Mouse (Mus musculus) heart, embryonic 11.5 days (tissue): ENCODE results near the gene Prkcg. TPM values are rescaled to one million over a fixed set of nuclear protein-coding genes. Genes with fewer than 3 reads are reported as not detected.
A peak's percentile ranks its signal among the peaks of the same experiment; 100 is the strongest.

Experiments
- ATAC-seq: fragments of 200-750 bp; cut with Nextera tagmentation; replicated peaks from 2 replicates; pipeline ENCODE4 v1.8.0; 2017; ENCODE audit warnings: moderate library complexity; ENCODE audit not compliant: insufficient number of reproducible peaks, low FRiP score, low TSS enrichment
- H3K27ac ChIP-seq: fragments of 300-500 bp; sonication (generic); 2 replicates; pipeline ENCODE4 v1.5.1; 2014; ENCODE audit warnings: mild to moderate bottlenecking, low read depth, low read length
- H3K27me3 ChIP-seq: fragments of 300-500 bp; sonication (generic); 2 replicates; pipeline ENCODE4 v1.6.1; 2014; ENCODE audit warnings: mild to moderate bottlenecking, low read length, mixed read lengths; ENCODE audit not compliant: control insufficient read depth, insufficient read depth
- H3K36me3 ChIP-seq: fragments of 300-500 bp; sonication (generic); 2 replicates; pipeline ENCODE4 v1.6.1; 2014; ENCODE audit warnings: mild to moderate bottlenecking, low read length, moderate library complexity, mixed read lengths; ENCODE audit not compliant: control insufficient read depth, insufficient read depth
- H3K4me1 ChIP-seq: fragments of 300-500 bp; sonication (generic); 2 replicates; pipeline ENCODE4 v1.6.1; 2014; ENCODE audit warnings: low read length; ENCODE audit not compliant: control insufficient read depth, insufficient read depth
- H3K4me2 ChIP-seq: fragments of 300-500 bp; sonication (generic); 2 replicates; pipeline ENCODE4 v1.6.1; 2014; ENCODE audit warnings: mild to moderate bottlenecking, moderate library complexity
- H3K4me3 ChIP-seq: fragments of 300-500 bp; sonication (generic); 2 replicates; pipeline ENCODE4 v1.5.1; 2014; ENCODE audit warnings: low read depth, low read length
- H3K9ac ChIP-seq: fragments of 300-500 bp; sonication (generic); 2 replicates; pipeline ENCODE4 v1.6.1; 2014; ENCODE audit warnings: mild to moderate bottlenecking, low read depth, low read length, moderate library complexity
- H3K9me3 ChIP-seq: fragments of 300-500 bp; sonication (generic); replicated peaks from 2 replicates; pipeline ENCODE4 v1.6.1; 2016; ENCODE audit warnings: low read length; ENCODE audit not compliant: control insufficient read depth
- WGBS: fragments of 180-500 bp; shearing (Covaris S2); extraction: QIAGEN DNeasy Blood & Tissue Kit; methylation state at CpG from one replicate; pipeline ENCODE4 v1.1.7; 2014; ENCODE audit not compliant: insufficient replicate concordance; 5-methylcytosine and 5-hydroxymethylcytosine counted together
- polyA plus RNA-seq: library from polyadenylated mRNA; unstranded; fragments of >200 nt; fragmentation: Nextera tagmentation; extraction: Ambion mirVana; gene quantifications from 2 replicates; pipeline ENCODE4 v1.2.1, GENCODE M21; 2014

Gene Prkcg
- polyA plus RNA-seq, 1 experiment from 2014 or later = 0.14 TPM

DNA sequence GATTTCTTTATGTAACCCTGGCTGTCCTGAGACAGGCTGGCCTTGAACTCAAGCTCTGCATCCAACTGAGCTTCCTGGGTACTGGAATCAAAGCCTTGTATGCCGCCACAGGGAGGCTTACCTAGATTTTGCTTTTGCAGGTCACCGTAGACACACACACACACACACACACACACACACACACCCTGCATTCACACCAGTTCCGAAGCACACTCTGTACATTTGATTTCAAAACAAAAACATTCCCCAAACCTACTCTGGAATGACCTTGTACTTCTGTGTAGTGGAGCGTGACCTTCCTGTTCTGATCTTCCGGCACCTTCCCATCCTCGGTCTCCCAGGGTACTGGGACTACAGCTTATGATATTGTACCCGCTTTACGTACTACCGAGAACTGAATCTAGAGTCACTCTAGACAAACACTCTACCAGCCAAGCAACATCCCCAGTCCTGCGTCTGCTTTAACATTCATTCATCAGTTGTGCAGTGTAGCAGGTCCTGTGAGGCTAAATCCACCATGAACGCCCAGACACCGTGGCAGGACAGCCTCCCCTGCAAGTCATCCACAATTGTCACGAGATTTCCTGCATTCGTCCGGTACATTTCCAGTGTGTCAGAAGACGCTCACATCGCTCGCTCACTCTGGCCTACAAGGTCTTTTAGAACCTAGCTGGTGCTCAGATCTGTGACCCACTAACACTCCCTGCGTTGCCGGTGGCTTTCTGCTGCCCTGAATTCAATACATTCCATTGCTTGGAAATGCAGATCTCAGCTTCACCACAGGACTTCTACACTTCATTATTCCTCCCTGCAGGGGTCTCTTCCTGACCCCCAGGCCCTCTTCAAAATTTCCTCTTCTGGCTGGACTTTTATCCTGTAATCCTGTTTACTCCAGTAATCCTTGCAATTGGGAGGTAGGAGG is 58.6 kb downstream of the Prkcg start:
- WGBS = 47% methylated on average over 20 of the region's 20 CpGs
- no peaks in the 10 kb centered on the region for H3K36me3 ChIP-seq
- ATAC-seq = no peak

DNA sequence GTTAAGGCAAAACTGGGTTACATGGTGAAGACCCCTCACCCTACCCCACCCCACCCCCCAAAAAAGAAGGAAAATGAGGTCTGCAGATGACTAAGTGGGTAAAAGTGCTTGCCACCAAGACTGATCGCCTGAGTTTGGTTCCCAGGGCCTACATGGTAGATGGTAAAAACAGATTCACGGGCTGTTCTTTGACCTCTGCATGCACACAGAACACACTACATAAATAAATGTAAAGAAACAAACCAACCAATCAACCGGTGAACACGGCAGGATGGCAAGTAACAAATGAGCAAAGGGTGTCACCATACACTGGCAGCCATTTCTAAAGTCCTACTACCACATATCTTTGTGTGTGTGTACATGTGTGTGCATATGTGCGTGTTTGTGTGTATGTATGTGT is 59.3 kb downstream of the Prkcg start:
- no peaks in the 10 kb centered on the region for H3K9me3 ChIP-seq
- no peaks in the 10 kb centered on the region for H3K27me3 ChIP-seq
- no peak overlapping the region for H3K4me3 ChIP-seq
- H3K36me3 ChIP-seq = no peaks in the 10 kb centered on the region
- no peak overlapping the region for H3K27ac ChIP-seq
- H3K9ac ChIP-seq = no peak overlapping the region
- no peak overlapping the region for H3K4me2 ChIP-seq
- no peak for ATAC-seq
- WGBS = 56% methylated on average over 5 of the region's 5 CpGs
- no peaks in the 10 kb centered on the region for H3K4me1 ChIP-seq

More for the DNA sequence above, 58.6 kb downstream of the Prkcg start:
- no peak overlapping the region for H3K9ac ChIP-seq
- no peak overlapping the region for H3K4me3 ChIP-seq
- H3K9me3 ChIP-seq = no peaks in the 10 kb centered on the region
- no peak overlapping the region for H3K4me2 ChIP-seq
- H3K4me1 ChIP-seq = no peaks in the 10 kb centered on the region
- H3K27ac ChIP-seq = no peak overlapping the region
- no peaks in the 10 kb centered on the region for H3K27me3 ChIP-seq

DNA sequence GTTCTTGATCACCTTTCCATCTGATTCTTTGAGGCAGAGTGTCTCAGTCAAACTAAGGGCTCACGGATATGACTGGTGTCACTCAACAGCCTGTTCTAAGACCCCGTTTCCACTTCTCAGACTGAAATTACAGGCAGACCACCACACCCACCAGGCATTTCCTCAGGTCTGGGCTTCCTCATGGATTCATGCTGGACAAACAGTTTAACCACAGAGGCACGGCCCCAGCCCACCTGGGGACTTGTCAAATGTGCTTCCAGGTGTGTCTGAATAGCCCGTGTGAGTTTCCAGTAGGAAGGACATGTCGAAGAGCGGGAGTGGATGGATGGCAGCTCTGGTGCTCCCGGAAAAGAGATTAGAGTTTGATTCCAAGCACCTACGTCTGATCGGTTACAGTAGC is 60.8 kb downstream of the Prkcg start:
- Histone ChIP-seq H3K4me1 (no peaks in the 10 kb centered on the region), H3K27me3 (no peaks in the 10 kb centered on the region), H3K27ac (no peak overlapping the region), H3K36me3 (no peaks in the 10 kb centered on the region), H3K4me2 (no peak overlapping the region), H3K9me3 (no peaks in the 10 kb centered on the region), H3K4me3 (no peak overlapping the region), H3K9ac (no peak overlapping the region)
- WGBS = 88% methylated on average over 9 of the region's 9 CpGs
- ATAC-seq = no peak

DNA sequence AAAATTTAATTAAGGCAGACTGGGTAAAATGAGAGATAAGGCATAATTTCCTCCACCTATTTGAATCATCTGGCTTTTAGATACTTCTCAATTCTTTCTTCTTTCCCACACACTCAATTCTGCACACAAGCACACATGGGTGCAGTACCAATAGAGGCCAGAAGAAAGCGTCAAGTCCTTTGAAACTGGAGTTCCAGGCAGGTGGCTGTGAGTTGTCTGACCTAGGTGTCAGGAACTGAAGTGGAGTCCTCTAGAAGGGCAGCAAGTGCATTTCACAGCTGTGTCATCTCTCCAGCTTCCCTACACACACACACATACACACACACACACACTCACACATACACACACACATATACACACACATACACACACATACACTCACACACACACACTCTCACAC is 62.6 kb downstream of the Prkcg start:
- no peak for ATAC-seq
- WGBS = 69% methylated on average over 1 of the region's 1 CpGs
- Histone ChIP-seq H3K27ac (no peak overlapping the region), H3K36me3 (no peaks in the 10 kb centered on the region), H3K4me3 (no peak overlapping the region), H3K9me3 (no peaks in the 10 kb centered on the region), H3K4me1 (no peaks in the 10 kb centered on the region), H3K9ac (no peak overlapping the region), H3K27me3 (no peaks in the 10 kb centered on the region), H3K4me2 (no peak overlapping the region)

DNA sequence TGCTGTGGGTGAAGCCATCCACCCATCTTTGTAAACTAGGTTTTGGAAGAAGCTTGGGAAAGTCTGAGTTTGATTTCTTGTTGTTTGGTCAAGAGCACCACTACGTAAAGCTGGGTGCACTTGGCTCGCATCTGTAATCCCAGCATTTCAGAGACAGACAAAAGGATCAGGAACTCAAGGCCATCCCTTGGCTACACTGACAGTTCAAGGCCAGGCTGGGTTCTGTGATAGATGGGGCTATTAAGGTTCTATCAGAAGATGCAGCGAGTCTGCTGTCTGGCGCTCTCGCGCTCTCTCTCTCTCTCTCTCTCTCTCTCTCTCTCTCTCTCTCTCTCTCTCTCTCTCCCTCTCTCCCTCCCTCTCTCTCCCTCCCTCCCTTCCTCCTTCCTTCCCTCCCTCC is 65.9 kb downstream of the Prkcg start:
- no peak overlapping the region for H3K9ac ChIP-seq
- no peak overlapping the region for H3K4me2 ChIP-seq
- no peaks in the 10 kb centered on the region for H3K36me3 ChIP-seq
- H3K9me3 ChIP-seq = no peaks in the 10 kb centered on the region
- no peaks in the 10 kb centered on the region for H3K4me1 ChIP-seq
- H3K27ac ChIP-seq = no peak overlapping the region
- H3K4me3 ChIP-seq = no peak overlapping the region
- WGBS = 75% methylated on average over 6 of the region's 6 CpGs
- no peak for ATAC-seq
- no peaks in the 10 kb centered on the region for H3K27me3 ChIP-seq

DNA sequence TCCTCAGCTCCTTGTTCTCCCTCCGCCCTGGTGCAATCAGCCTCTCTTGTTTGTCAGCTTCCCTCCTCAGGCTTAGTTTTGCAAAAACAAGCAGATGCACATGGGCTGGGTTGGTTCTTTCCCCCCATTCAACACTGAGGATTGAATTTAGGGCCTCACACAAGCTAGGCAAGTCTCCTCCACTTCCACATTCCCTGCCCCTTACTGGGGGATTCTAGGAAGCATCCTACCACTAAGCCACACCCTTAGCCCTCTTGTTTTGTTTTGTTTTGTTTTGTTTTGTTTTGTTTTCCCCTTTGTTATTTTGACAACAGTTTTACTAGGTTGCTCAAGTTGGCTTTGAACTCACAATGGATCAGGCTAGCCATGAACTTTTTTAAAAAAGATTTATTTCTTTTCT is 71.7 kb downstream of the Prkcg start:
- no peaks in the 10 kb centered on the region for H3K9me3 ChIP-seq
- no peak overlapping the region for H3K4me3 ChIP-seq
- H3K36me3 ChIP-seq = no peaks in the 10 kb centered on the region
- no peak overlapping the region for H3K4me2 ChIP-seq
- WGBS = 80% methylated on average over 1 of the region's 1 CpGs
- H3K9ac ChIP-seq = no peak overlapping the region
- no peaks in the 10 kb centered on the region for H3K4me1 ChIP-seq
- H3K27me3 ChIP-seq = peaks cover 6% of the 10 kb centered on the region
- no peak overlapping the region for H3K27ac ChIP-seq
- ATAC-seq = no peak

DNA sequence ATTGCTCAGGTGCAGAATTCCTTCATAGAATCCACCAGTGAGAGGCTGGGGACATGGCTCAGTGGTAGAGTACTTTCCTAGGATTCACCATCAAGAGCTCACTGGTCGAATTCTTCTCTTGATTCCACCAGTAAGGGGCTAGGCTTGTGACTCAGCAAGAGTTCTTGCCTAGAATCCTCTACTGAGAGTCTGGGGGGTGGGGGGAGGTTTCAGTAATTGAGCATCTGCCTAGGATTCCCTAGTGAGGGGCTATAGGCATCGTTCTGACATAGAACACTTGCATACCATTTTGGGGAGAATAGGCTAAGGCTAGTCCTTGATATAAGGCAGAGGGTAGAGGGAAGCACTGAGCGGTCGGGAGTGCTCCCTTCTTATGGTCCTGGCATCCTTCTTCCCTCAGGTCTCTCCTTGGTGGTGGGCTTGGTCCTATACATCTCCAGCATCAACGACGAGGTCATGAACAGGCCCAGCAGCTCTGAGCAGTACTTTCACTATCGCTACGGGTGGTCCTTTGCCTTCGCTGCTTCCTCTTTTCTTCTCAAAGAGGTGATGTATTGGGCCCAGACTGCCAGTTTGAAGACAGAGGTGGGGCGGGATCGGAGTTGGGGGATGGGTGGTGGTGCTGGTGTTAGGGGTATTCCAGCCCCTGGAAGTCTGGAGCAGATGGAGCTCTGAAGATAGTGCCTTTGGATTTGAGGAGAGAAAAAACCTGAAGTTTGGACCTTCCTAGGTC is 76.7 kb downstream of the Prkcg start:
- Histone ChIP-seq H3K4me3 (no peak overlapping the region; the same call in 1 of the 2 replicates), H3K9ac (no peak overlapping the region), H3K36me3 (no peaks in the 10 kb centered on the region), H3K27ac (no peak overlapping the region), H3K4me1 (peaks cover 4% of the 10 kb centered on the region; the same call in 1 of the 2 replicates), H3K27me3 (peaks cover 28% of the 10 kb centered on the region), H3K9me3 (no peaks in the 10 kb centered on the region), H3K4me2 (no peak overlapping the region)
- ATAC-seq = no peak
- WGBS = 25% methylated on average over 11 of the region's 11 CpGs

DNA sequence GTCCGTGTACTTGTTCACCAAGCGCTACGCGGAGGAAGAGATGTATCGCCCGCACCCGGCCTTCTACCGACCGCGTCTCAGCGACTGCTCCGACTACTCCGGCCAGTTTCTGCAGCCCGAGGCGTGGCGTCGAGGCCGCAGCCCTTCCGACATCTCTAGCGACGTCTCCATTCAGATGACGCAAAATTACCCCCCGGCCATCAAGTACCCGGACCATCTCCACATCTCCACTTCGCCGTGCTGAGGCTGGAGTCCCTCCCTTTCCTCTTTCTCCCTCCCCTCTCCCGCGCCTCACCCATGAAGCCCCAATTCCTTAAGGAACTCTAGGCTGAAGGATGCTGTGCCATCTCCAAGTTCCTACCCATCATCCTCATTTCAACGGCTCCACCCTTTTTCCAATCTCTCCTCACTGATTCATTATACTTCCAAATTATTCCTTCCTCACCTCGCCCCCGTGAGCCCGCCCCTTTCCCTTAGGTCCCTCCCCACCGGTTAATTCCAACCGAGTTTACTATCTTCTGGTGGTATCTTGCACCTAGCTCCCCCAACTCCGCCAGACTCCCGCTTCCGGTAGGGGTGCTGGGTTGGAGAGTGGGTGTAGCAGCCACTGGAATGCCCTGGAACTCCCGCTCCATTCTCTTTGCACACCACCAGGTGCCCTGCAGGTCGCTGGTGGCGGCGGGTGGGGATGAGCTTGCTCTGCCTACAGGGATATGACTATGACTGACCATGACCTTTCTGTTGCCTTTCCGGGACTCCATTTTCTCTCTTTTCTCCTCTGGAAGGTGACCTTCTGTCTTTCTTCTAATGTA is 77.9 kb downstream of the Prkcg start:
- Histone ChIP-seq H3K27me3 (peaks cover 28% of the 10 kb centered on the region), H3K36me3 (no peaks in the 10 kb centered on the region), H3K4me2 (peak overlapping the region; percentile 66), H3K9ac (no peak overlapping the region), H3K9me3 (no peaks in the 10 kb centered on the region), H3K4me1 (peaks cover 4% of the 10 kb centered on the region; the same call in 1 of the 2 replicates), H3K27ac (no peak overlapping the region), H3K4me3 (peak overlapping the region; percentile 35)
- ATAC-seq = no peak
- 5% methylated on average over 42 of the region's 42 CpGs for WGBS
